Mouse (Mus musculus): ENCODE measurements around the gene Mid1.
"Not testable (repeated sequence)": the region's sequence is repeated elsewhere in the genome, so short reads cannot be mapped to it uniquely, and the experiment has no call there.

- not testable (repeated sequence) for TF ChIP-seq EP300, CTCF (IDR thresholded peaks at IDR 0.05)
Measured at GRCm38 (mm10) chrX:169974456-169974855, 289.5 kb downstream of the Mid1 start.
